Mouse (Mus musculus) splenic B cell, adult 2 months (primary cell): ENCODE results near the gene Plod3.
A peak's percentile ranks its signal among the peaks of the same experiment; 100 is the strongest.

Source experiments
- DNase-seq: peaks from one replicate; pipeline ENCODE4 v3.0.0-alpha.2; 2011; ENCODE audit warnings: low read depth, low spot score
- H3K27me3 ChIP-seq: 2 replicates; pipeline ENCODE4 v1.6.1; 2012; ENCODE audit warnings: mild to moderate bottlenecking, low read length, moderate library complexity, mixed read lengths; ENCODE audit not compliant: control insufficient read depth, poor library complexity, insufficient read depth, severe bottlenecking
- H3K36me3 ChIP-seq: 2 replicates; pipeline ENCODE4 v1.6.1; 2012; ENCODE audit warnings: mild to moderate bottlenecking, low read length, moderate library complexity, mixed read lengths; ENCODE audit not compliant: control insufficient read depth, poor library complexity, insufficient read depth, severe bottlenecking

Plod3 gene

DNA sequence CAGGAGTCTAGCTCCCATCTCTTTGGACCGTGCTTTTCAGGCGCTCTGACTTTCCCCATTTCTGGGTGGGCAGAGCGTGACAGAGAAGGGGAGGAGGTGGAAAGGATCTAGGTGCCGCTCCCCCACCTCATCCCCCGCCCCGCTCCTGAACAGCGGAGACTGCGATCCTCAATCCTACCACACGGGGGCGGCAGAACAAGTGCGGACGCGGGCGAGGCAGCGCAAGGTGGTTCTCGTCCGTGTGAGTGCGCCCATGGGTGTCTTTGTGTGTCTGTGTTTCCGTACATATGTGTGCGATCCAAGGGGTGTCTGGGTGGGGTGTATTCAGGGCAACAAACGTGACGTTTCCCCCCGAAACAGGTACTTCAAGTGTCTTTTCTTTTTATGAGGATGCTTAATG, 38.3 kb downstream of the Plod3 start:
- Histone ChIP-seq H3K27me3 (no peaks in the 10 kb centered on the region; the same call in 1 of the 2 replicates), H3K36me3 (no peaks in the 10 kb centered on the region)
- DNase-seq = peak; percentile 85

DNA sequence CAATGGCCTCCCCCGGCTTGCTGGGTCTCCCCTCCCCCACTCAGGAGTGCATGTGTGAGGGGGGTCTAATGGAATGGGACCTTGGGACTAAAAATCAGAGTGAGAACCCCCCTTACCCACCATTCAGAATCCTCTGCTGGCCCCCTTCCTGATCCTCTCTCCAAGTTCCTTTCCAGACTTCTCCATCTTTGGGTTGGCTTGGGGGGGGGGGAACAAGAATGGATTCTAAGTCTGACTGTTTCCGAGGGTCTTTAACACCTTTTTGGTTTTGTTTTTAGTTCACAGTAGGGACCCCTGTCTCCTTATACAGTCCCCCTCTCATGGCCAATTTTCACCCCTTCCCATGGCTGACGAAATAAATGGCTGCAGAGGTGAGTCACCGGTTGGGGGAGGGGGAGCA, 39.3 kb downstream of the Plod3 start, which contains the start of gene Vgf:
Vgf (plus strand) TSS at position 301 of the 400 bp plus-strand sequence.
- no peak for DNase-seq
- Histone ChIP-seq H3K27me3 (no peaks in the 10 kb centered on the region; the same call in none of the 2 replicates), H3K36me3 (no peaks in the 10 kb centered on the region)

DNA sequence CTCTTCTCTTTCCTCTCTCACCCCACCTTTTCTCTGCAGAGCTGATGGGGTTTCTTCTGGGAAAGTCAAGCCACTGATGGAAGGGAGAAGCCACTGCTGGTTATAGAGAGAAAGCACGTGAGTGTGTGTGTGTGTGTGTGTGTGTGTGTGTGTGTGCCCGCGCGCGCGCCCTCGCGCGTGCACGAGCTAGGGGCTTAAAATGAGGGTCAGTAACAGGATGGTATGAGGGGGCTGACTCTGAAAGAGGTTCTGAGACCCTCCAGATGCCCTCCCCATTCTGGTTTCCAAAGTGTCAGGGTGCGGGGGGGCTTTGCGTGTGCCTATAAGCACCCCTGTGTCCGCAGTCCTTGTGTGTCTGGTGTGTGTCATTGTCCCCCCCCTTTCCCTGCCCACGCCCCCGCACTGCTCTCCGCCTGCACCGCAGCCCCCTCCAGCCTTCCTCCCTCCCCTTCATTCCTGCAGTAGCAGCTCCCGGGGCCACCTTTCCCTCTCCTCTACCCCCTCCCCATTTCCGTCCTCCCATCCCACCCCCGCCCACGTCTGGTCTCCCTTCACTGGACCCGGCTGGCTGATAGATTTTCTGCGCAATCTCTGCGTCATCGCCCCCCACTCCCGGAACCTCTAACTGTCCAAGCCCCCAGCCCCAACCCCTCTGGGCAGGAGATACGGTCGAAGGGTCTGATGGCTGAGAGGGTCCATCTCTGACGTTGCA, 41.9 kb downstream of the Plod3 start:
- peak; percentile 29 for DNase-seq
- no peaks in the 10 kb centered on the region for H3K36me3 ChIP-seq
- no peaks in the 10 kb centered on the region; the same call in none of the 2 replicates for H3K27me3 ChIP-seq

DNA sequence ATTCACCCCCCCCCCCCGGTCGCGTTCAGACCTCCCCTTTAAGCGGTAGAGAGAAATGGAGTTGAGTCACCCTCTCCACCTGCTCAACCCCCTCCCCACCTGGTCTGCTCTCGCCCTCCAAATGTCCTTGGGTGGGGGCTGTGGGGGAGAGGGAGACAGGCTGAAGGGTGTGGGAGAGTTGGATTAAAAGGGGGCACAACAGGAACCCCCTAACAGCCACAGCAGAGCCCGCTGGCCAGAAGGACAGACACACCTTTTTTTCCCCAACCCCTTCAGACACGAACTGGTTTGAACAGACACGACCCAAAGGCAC, 42.4 kb downstream of the Plod3 start:
- Histone ChIP-seq H3K36me3 (no peaks in the 10 kb centered on the region), H3K27me3 (no peaks in the 10 kb centered on the region; the same call in none of the 2 replicates)
- no peak for DNase-seq

DNA sequence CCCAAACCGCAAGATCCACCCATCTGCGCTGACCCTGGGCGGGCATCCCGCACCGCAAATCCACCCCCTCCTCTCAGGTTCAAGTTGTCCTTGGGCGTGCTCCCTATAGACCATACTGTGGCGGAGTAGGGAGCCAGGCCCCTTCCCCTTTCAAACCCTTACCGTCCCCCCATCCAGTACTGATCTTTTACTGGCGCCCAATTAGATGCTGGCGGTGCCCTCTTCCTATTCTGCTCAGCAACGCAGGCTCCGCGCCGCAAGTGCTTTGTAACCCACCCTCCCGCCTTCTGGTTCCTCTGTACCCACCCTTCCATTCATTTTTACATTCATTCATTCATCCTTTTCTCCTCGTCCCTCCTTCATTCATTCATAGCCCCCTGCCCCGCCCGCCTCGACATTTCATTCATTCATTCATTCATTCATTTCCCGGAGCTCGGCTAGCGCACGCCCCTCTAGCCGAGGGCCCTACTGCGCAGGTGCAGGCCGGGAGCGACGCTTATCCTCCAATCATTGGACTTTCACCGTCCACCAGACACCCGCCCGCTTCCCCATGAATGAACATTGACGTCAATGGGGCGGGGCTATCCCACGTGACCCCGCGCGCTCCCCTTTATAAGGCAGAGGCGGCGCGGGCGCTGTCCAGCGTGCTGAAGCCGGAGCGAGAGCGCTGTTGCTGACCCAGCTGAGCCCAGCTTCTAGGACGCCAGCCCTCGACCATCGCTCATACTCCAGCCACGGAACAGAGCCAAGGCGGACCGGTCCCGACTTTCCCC, 43.0 kb downstream of the Plod3 start:
- DNase-seq = peak; percentile 97
- no peaks in the 10 kb centered on the region; the same call in none of the 2 replicates for H3K27me3 ChIP-seq

DNA sequence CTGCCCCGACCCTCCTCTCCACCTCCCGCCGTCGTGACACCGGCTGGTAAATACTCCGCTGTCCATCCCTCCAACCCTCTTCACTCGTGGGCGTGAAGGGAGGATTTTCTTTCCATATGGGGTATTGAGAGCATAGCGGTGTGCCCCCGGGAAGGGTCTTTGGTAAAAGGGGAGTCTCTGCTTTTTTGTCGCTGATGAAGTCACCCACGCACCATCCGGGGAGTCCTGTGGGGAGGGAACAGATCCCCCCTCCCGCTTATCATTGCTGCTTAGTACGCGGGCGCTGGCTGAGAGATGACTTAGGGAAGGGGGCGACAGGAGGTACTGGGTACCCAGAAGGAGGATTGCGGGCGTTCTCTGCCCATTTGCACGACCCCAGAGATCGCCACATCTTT, 43.6 kb downstream of the Plod3 start:
- no peak for DNase-seq
- Histone ChIP-seq H3K27me3 (no peaks in the 10 kb centered on the region; the same call in none of the 2 replicates), H3K36me3 (no peaks in the 10 kb centered on the region)

More for the DNA sequence above, 43.0 kb downstream of the Plod3 start:
- no peaks in the 10 kb centered on the region for H3K36me3 ChIP-seq

DNA sequence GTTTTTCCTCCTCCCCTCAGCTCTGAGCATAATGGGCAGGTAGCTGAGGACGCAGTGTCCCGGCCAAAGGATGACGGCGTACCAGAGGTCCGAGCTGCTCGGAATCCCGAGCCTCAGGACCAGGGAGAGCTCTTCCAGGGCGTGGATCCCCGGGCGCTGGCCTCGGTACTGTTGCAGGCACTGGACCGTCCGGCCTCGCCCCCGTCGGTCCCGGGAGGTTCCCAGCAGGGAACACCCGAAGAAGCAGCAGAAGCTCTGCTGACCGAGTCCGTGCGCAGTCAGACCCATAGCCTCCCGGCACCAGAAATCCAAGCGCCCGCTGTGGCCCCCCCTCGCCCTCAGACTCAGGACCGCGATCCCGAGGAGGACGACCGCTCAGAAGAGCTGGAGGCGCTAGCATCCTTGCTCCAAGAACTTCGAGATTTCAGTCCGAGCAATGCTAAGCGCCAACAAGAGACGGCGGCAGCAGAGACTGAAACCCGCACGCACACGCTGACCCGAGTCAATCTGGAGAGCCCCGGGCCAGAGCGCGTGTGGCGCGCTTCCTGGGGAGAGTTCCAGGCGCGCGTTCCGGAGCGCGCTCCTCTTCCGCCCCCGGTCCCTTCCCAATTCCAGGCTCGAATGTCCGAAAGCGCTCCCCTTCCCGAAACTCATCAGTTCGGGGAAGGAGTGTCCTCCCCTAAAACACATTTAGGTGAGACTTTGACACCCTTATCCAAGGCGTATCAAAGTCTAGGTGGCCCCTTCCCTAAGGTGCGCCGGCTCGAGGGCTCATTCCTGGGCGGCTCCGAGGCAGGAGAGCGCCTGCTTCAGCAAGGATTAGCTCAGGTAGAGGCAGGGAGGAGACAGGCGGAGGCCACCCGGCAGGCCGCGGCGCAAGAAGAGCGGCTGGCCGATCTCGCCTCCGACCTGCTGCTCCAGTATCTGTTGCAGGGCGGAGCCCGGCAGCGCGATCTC, 44.5 kb downstream of the Plod3 start:
- DNase-seq = no peak
- H3K27me3 ChIP-seq = no peaks in the 10 kb centered on the region; the same call in 1 of the 2 replicates
- H3K36me3 ChIP-seq = no peaks in the 10 kb centered on the region

DNA sequence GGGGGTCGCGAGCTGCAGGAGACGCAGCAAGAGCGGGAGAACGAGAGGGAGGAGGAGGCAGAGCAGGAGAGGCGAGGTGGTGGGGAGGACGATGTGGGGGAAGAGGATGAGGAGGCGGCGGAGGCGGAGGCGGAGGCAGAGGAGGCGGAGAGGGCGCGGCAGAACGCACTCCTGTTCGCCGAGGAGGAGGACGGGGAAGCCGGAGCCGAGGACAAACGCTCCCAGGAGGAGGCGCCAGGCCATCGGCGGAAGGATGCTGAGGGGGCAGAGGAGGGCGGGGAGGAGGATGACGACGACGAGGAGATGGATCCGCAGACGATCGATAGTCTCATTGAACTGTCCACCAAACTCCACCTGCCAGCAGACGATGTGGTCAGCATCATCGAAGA, 45.2 kb downstream of the Plod3 start:
- no peaks in the 10 kb centered on the region; the same call in 1 of the 2 replicates for H3K27me3 ChIP-seq
- H3K36me3 ChIP-seq = no peaks in the 10 kb centered on the region
- DNase-seq = peak; percentile 39

DNA sequence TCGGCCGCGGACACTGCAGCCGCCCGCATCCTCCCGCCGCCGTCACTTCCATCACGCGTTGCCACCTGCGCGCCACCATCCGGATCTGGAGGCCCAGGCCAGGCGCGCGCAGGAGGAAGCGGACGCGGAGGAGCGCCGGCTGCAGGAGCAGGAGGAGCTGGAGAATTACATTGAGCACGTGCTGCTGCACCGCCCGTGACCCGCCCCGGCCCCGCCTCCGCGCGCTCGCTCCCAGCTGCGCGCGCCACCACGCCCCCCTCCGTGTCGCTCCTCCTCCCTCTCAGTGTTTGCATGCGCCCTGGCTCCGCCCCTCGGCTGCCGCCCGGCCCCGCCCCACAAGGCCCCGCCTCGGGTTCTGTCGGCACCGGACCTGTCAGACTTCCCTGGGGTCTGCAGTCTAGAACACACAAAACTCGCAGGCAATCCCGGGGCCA, 45.8 kb downstream of the Plod3 start:
- H3K27me3 ChIP-seq = no peaks in the 10 kb centered on the region; the same call in 1 of the 2 replicates
- H3K36me3 ChIP-seq = no peaks in the 10 kb centered on the region
- peak; percentile 88 for DNase-seq

DNA sequence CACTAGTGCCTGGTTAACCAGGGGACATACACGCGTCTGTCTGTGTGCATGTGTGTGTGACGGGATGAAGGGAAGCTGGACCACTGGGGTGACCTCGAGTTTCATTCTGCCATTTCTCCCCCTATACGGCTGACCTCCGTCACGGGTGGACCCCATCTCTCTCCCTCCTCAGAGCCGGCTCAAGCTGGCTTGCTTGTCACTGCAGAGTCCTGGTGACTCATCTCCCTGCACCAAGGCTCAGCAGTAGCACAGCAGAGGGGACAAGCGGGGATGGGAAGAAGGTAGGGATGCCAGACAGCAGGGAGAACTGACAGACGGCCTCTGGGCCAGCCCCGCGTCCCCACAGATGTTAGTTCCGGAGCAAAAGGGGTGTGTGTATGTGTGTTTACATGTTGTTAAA, 49.4 kb downstream of the Plod3 start:
- Histone ChIP-seq H3K36me3 (no peaks in the 10 kb centered on the region; the same call in none of the 2 replicates), H3K27me3 (no peaks in the 10 kb centered on the region)
- no peak for DNase-seq

DNA sequence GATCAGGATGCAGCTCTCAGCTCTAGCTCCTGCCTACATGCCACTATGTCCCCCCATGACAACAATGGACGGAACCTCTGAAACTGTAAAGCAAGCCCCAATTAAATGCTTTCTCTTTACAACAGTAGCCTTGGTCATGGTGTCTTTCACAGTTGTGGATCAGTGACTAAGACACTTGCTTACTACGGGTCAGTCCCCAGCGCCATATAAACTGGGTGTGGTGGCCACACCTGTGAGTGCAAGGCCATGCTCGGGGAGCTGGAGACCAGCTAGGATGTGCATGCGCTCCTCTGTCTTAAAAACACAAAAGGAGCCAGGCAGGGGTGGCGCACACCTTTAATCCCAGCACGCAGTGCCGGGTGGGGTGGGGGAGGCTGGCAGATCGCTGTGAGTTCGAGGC, 52.6 kb downstream of the Plod3 start:
- peaks cover 3% of the 10 kb centered on the region for H3K36me3 ChIP-seq
- H3K27me3 ChIP-seq = no peaks in the 10 kb centered on the region

DNA sequence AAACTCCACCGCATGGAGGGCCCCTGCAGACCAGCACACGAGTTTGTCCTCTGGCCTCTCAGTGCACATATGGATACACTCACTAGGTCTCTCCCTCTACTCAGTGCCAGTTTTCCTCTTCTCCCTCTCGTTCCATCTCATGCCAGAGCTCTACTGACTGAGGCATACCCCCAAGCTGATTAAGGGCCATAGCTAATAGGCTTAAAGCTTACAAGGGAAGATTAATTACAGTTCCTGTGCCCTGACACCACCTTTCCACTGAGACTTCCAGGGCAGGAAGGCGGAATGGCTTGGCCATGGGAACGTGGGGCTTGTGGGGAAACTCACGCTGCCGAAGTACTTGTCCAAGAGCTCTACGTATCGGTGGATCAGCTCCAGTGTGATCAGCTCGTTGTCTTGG, 54.6 kb downstream of the Plod3 start:
- Histone ChIP-seq H3K36me3 (peaks cover 3% of the 10 kb centered on the region), H3K27me3 (no peaks in the 10 kb centered on the region)
- DNase-seq = no peak

More for the DNA sequence above, 52.6 kb downstream of the Plod3 start:
- no peak for DNase-seq

DNA sequence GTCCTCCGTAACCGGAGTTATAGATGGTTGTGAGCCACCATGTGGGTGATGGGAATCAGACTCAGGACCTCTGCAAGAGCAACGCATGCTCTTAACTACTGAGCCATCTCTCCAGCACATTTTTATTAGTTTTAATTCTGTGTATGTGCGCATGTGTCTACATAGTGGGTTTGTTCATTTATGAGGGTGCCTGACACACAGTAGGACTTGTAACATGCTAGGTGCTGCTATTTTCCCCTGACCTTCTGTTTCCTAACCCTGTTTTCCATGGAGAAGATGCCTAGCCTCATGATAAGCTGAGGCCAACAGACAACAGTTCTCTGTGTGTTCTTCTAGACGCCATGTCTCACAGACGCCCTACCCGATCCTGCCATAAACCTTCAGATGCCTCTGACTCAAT, 57.2 kb downstream of the Plod3 start:
- DNase-seq = no peak
- peaks cover 3% of the 10 kb centered on the region for H3K36me3 ChIP-seq
- H3K27me3 ChIP-seq = no peaks in the 10 kb centered on the region
